Mouse (Mus musculus): Measurements from ENCODE around the gene Mmp9. TPM values are rescaled to one million over a fixed set of nuclear protein-coding genes. Genes with fewer than 3 reads are reported as not detected.

Gene Mmp9
- total and polyA plus RNA-seq, 3 experiments, result 0.93 to 5.1 (median 0.99) TPM

DNA sequence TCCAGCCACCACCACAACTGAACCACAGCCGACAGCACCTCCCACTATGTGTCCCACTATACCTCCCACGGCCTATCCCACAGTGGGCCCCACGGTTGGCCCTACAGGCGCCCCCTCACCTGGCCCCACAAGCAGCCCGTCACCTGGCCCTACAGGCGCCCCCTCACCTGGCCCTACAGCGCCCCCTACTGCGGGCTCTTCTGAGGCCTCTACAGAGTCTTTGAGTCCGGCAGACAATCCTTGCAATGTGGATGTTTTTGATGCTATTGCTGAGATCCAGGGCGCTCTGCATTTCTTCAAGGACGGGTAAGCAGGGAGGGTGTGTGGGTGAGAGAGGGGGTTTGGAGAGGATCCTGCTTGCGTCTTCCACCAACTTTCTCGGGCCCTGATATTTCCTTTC, 11.9 kb downstream of the Mmp9 start:
- intact Hi-C loops (cut with DNase I), result loop anchor here (2.0 to 10.0 kb wide), 3 partner anchors 160 to 410 kb away; no protein-coding TSS in a partner anchor
- Histone ChIP-seq H3K27ac (no peak overlapping the region), H3K79me2 (replicated peaks; ENCODE audit: control insufficient read depth, insufficient read depth, low read length) (no peaks in the 10 kb centered on the region), H3K4me3 (no peak overlapping the region), H3K4me1 (ENCODE audit: control insufficient read depth, insufficient read depth, low read length) (no peaks in the 10 kb centered on the region), H3K36me3 (ENCODE audit: control insufficient read depth, insufficient read depth, low read length) (no peaks in the 10 kb centered on the region), H3K9ac (ENCODE audit: low read depth, low read length) (no peak overlapping the region), H3K27me3 (ENCODE audit: control insufficient read depth, insufficient read depth, low read length) (peaks cover 21% of the 10 kb centered on the region)
- 34% methylated on average over 13 of the region's 13 CpGs for WGBS
- TF ChIP-seq POLR2A (IDR thresholded peaks at IDR 0.05; ENCODE audit: insufficient read depth, low read depth, low read length) (no peak), CTCF (IDR thresholded peaks at IDR 0.05) (no peak), EP300 (IDR thresholded peaks at IDR 0.05; ENCODE audit: insufficient read depth, low read depth, low read length) (no peak)
- DNase-seq, result no peak

DNA sequence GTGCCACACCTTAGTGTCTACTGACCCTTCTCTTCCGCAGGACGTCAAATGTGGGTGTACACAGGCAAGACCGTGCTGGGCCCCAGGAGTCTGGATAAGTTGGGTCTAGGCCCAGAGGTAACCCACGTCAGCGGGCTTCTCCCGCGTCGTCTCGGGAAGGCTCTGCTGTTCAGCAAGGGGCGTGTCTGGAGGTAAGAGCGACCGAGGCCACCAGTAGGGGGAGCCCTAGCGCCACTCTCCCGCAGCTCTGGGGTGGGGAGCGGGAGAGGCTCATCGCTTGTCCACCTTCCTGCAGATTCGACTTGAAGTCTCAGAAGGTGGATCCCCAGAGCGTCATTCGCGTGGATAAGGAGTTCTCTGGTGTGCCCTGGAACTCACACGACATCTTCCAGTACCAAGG, 12.6 kb downstream of the Mmp9 start:
- DNase-seq, result peak; percentile 71 to 81
- Histone ChIP-seq H3K4me1 (ENCODE audit: control insufficient read depth, insufficient read depth, low read length) (no peaks in the 10 kb centered on the region), H3K4me3 (no peak overlapping the region), H3K27ac (no peak overlapping the region), H3K27me3 (ENCODE audit: control insufficient read depth, insufficient read depth, low read length) (peaks cover 18% of the 10 kb centered on the region), H3K9ac (ENCODE audit: low read depth, low read length) (no peak overlapping the region), H3K79me2 (replicated peaks; ENCODE audit: control insufficient read depth, insufficient read depth, low read length) (no peaks in the 10 kb centered on the region), H3K36me3 (ENCODE audit: control insufficient read depth, insufficient read depth, low read length) (no peaks in the 10 kb centered on the region)
- TF ChIP-seq EP300 (IDR thresholded peaks at IDR 0.05; ENCODE audit: insufficient read depth, low read depth, low read length) (no peak), CTCF (IDR thresholded peaks at IDR 0.05) (peak; percentile 96)
- intact Hi-C loops (cut with DNase I), result loop anchor here (2.0 to 10.0 kb wide), 3 partner anchors 160 to 409 kb away; no protein-coding TSS in a partner anchor
- 2% methylated on average over 21 of the region's 21 CpGs for WGBS

DNA sequence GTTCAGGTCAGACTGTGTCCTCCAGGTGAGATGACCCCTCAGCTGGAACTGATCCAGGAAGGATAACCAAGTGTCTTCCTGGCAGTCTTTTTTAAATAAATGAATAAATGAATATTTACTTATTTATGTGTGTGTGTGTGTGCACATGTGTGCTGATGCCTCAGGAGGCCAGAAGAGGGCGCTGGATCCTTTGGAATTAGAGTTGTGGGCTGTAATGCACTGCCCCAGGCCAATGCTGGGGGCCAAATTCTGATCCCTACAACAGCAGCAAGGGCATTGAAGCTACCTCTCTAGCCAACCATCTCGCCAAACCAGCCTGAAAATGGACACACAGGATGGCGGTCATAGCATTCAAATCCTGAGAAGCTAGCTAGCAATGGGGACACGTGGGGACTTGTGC, 15.1 kb downstream of the Mmp9 start:
- 0 out of 2 replicates have a peak, but pooled peaks cover 1% of the 10 kb centered on the region for H3K27me3 ChIP-seq (ENCODE audit: control insufficient read depth, insufficient read depth, low read length)

DNA sequence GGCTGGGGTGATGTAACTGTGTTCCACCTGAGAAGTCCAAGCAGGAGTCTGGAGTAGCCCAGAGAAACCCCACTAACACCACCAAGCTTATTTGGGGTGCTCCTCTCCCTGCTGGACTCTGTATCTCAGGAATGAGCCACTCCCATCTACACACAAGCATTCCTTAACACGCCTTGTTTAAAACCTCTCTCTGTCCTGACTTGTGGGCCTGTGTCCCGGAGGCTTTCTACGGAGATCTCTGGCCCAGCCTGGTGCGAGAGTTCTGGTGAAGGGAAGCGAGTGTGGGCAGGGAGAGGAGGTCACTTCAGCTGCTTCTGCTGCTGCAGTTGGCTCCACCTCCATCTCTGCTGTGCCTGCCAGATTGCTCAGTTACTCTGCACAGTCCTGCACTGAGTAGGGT, 15.6 kb downstream of the Mmp9 start:
- H3K79me2 ChIP-seq (replicated peaks; ENCODE audit: control insufficient read depth, insufficient read depth, low read length), result no peaks in the 10 kb centered on the region
- no peaks in the 10 kb centered on the region for H3K36me3 ChIP-seq (ENCODE audit: control insufficient read depth, insufficient read depth, low read length)
- WGBS, result 52% methylated on average over 5 of the region's 5 CpGs
- H3K9ac ChIP-seq (ENCODE audit: low read depth, low read length), result no peak overlapping the region
- no peak for DNase-seq
- H3K4me3 ChIP-seq, result no peak overlapping the region
- TF ChIP-seq CTCF (IDR thresholded peaks at IDR 0.05), result no peak
- no peak for TF ChIP-seq POLR2A (IDR thresholded peaks at IDR 0.05; ENCODE audit: insufficient read depth, low read depth, low read length)
- TF ChIP-seq EP300 (IDR thresholded peaks at IDR 0.05; ENCODE audit: insufficient read depth, low read depth, low read length), result no peak
- no peaks in the 10 kb centered on the region; the same call in 1 of the 2 replicates for H3K4me1 ChIP-seq (ENCODE audit: control insufficient read depth, insufficient read depth, low read length)
- no peaks in the 10 kb centered on the region for H3K27me3 ChIP-seq (ENCODE audit: control insufficient read depth, insufficient read depth, low read length)
- H3K27ac ChIP-seq, result no peak overlapping the region
- intact Hi-C loops (cut with DNase I), result loop anchor here (10.0 kb wide), 1 partner anchor 319 kb away; no protein-coding TSS in a partner anchor

More for the DNA sequence above, 15.1 kb downstream of the Mmp9 start:
- H3K79me2 ChIP-seq (replicated peaks; ENCODE audit: control insufficient read depth, insufficient read depth, low read length), result no peaks in the 10 kb centered on the region
- no peak for TF ChIP-seq EP300 (IDR thresholded peaks at IDR 0.05; ENCODE audit: insufficient read depth, low read depth, low read length)
- TF ChIP-seq POLR2A (IDR thresholded peaks at IDR 0.05; ENCODE audit: insufficient read depth, low read depth, low read length), result no peak
- no peak for TF ChIP-seq CTCF (IDR thresholded peaks at IDR 0.05)
- no peak overlapping the region for H3K4me3 ChIP-seq
- 73% methylated on average over 4 of the region's 4 CpGs for WGBS
- H3K27ac ChIP-seq, result no peak overlapping the region
- intact Hi-C loops (cut with DNase I), result loop anchor here (10.0 kb wide), 1 partner anchor 319 kb away; no protein-coding TSS in a partner anchor
- no peak overlapping the region for H3K9ac ChIP-seq (ENCODE audit: low read depth, low read length)
- DNase-seq, result no peak
- H3K36me3 ChIP-seq (ENCODE audit: control insufficient read depth, insufficient read depth, low read length), result no peaks in the 10 kb centered on the region
- H3K4me1 ChIP-seq (ENCODE audit: control insufficient read depth, insufficient read depth, low read length), result no peaks in the 10 kb centered on the region; the same call in 1 of the 2 replicates

DNA sequence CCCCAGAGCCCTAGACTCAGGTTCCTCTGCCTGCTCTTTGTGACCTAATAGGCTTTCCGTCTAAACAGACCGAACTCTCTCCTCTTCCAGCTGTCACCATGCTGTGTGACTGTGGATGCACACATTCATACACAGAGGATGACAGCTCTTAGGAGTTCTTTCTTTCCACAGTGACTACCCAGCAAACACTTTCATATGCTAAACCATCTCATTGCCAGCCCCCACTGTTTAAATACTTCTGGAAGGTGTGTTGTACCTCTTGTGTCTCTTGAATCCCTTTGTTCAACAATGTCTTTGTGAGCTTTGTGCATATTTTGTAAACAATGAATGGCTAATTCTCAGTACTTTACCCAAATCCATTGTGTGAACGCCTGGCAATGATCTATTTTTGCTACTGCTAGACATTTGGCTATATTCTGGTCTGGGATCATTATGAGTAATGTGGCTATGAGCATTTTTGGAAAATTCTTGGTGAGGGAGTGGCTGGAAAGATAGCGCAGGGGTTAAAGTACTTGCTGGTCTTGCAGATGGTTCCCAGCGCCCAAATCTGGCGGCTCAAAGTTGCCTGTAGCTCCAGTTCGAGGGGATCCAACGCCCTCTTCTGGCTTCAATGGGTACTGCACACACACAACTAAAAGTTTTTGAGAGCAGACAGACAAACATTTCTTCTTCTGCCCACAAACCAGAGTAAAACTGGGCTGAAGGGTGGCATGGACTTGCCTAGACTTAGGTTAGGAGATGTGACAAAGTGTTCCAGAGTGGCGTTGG, 17.2 kb downstream of the Mmp9 start:
- no peaks in the 10 kb centered on the region for H3K27me3 ChIP-seq (ENCODE audit: control insufficient read depth, insufficient read depth, low read length)
- H3K79me2 ChIP-seq (replicated peaks; ENCODE audit: control insufficient read depth, insufficient read depth, low read length), result no peaks in the 10 kb centered on the region
- no peaks in the 10 kb centered on the region for H3K36me3 ChIP-seq (ENCODE audit: control insufficient read depth, insufficient read depth, low read length)
- H3K9ac ChIP-seq (ENCODE audit: low read depth, low read length), result no peak overlapping the region
- no peaks in the 10 kb centered on the region; the same call in 1 of the 2 replicates for H3K4me1 ChIP-seq (ENCODE audit: control insufficient read depth, insufficient read depth, low read length)
- no peak overlapping the region for H3K4me3 ChIP-seq
- no peak for DNase-seq
- TF ChIP-seq EP300 (IDR thresholded peaks at IDR 0.05; ENCODE audit: insufficient read depth, low read depth, low read length), result no peak
- TF ChIP-seq POLR2A (IDR thresholded peaks at IDR 0.05; ENCODE audit: insufficient read depth, low read depth, low read length), result no peak
- TF ChIP-seq CTCF (IDR thresholded peaks at IDR 0.05), result peak; percentile 29
- WGBS, result 63% methylated on average over 9 of the region's 9 CpGs
- H3K27ac ChIP-seq, result no peak overlapping the region
- intact Hi-C loops (cut with DNase I), result loop anchor here (10.0 kb wide), 1 partner anchor 317 kb away; no protein-coding TSS in a partner anchor
